Mouse (Mus musculus) heart, postnatal 0 days (tissue): ENCODE measurements at regions not wholly inside any gene's neighbourhood (a gene's known extent, or its start where the extent isn't known, plus 50 kb on each side); places are given as distances from the start of the nearest gene placed in this dataset.
A peak's percentile ranks its signal among the peaks of the same experiment; 100 is the strongest.

Source experiments
- ATAC-seq: fragments of 200-750 bp; cut with Nextera tagmentation; 2 replicates; pipeline ENCODE4 v1.8.0; 2017; ENCODE audit warnings: low read depth, moderate number of reproducible peaks, moderate library complexity; ENCODE audit not compliant: insufficient read depth
- DNase-seq: peaks from one replicate; pipeline ENCODE4 v3.0.0-alpha.2; 2016; ENCODE audit warnings: low spot score
- H3K27ac ChIP-seq: fragments of 300-500 bp; sonication (generic); 2 replicates; pipeline ENCODE4 v1.5.1; 2014; ENCODE audit warnings: low read depth, mild to moderate bottlenecking
- H3K27me3 ChIP-seq: fragments of 300-500 bp; sonication (generic); 2 replicates; pipeline ENCODE4 v1.6.1; 2014; ENCODE audit warnings: low read length, mixed read lengths; ENCODE audit not compliant: control insufficient read depth, insufficient read depth
- H3K36me3 ChIP-seq: fragments of 300-500 bp; sonication (generic); replicated peaks from 2 replicates; pipeline ENCODE4 v1.6.1; 2014; ENCODE audit warnings: low read length, mixed read lengths; ENCODE audit not compliant: control insufficient read depth, insufficient read depth
- H3K4me1 ChIP-seq: fragments of 300-500 bp; sonication (generic); 2 replicates; pipeline ENCODE4 v1.6.1; 2014; ENCODE audit warnings: antibody characterized with exemption; ENCODE audit not compliant: control insufficient read depth, insufficient read depth
- H3K4me2 ChIP-seq: fragments of 300-500 bp; sonication (generic); 2 replicates; pipeline ENCODE4 v1.6.1; 2014; ENCODE audit warnings: low read depth, mild to moderate bottlenecking, low read length, moderate library complexity
- H3K4me3 ChIP-seq: fragments of 300-500 bp; sonication (generic); 2 replicates; pipeline ENCODE4 v1.5.1; 2014; ENCODE audit warnings: low read depth, low read length
- H3K9ac ChIP-seq: fragments of 300-500 bp; sonication (generic); replicated peaks from 2 replicates; pipeline ENCODE4 v1.6.1; 2014; ENCODE audit warnings: low read depth, low read length, mixed read lengths
- H3K9me3 ChIP-seq: fragments of 300-500 bp; sonication (generic); replicated peaks from 2 replicates; pipeline ENCODE4 v1.6.1; 2016; ENCODE audit warnings: low read length; ENCODE audit not compliant: control insufficient read depth
- CTCF ChIP-seq: IDR thresholded peaks from 2 replicates; pipeline ENCODE4 v1.5.1; 2016; ENCODE audit warnings: antibody characterized with exemption, control low read depth, low read depth
- EP300 ChIP-seq: IDR thresholded peaks from 2 replicates; pipeline ENCODE4 v1.6.1; 2016; ENCODE audit warnings: antibody characterized with exemption, low read depth
- WGBS: fragments of 180-500 bp; shearing (Covaris S2); extraction: QIAGEN DNeasy Blood & Tissue Kit; methylation state at CpG from one replicate; pipeline ENCODE4 v1.1.7; 2014; 5-methylcytosine and 5-hydroxymethylcytosine counted together

- no peaks in the 10 kb centered on the region for H3K9me3 ChIP-seq
- no peak overlapping the region for H3K27ac ChIP-seq
- H3K4me2 ChIP-seq: no peak overlapping the region
- 68% methylated on average over 2 of the region's 2 CpGs for WGBS
- H3K4me1 ChIP-seq: no peaks in the 10 kb centered on the region
- no peak overlapping the region for H3K4me3 ChIP-seq
- H3K27me3 ChIP-seq: no peaks in the 10 kb centered on the region
- no peak for ATAC-seq
- no peak overlapping the region for H3K9ac ChIP-seq
- DNase-seq: no peak
- H3K36me3 ChIP-seq: no peaks in the 10 kb centered on the region
- TF ChIP-seq CTCF: no peak
- TF ChIP-seq EP300: no peak
Measured at GRCm38 (mm10) chr15:65646470-65646869, 631.8 kb upstream of the Gm21961 start.

- Histone ChIP-seq H3K36me3 (no peaks in the 10 kb centered on the region), H3K9ac (no peak overlapping the region)
- WGBS: 68% methylated on average over 2 of the region's 2 CpGs
Measured at GRCm38 (mm10) chr15:65639484-65639883, 624.8 kb upstream of the Gm21961 start.

DNA sequence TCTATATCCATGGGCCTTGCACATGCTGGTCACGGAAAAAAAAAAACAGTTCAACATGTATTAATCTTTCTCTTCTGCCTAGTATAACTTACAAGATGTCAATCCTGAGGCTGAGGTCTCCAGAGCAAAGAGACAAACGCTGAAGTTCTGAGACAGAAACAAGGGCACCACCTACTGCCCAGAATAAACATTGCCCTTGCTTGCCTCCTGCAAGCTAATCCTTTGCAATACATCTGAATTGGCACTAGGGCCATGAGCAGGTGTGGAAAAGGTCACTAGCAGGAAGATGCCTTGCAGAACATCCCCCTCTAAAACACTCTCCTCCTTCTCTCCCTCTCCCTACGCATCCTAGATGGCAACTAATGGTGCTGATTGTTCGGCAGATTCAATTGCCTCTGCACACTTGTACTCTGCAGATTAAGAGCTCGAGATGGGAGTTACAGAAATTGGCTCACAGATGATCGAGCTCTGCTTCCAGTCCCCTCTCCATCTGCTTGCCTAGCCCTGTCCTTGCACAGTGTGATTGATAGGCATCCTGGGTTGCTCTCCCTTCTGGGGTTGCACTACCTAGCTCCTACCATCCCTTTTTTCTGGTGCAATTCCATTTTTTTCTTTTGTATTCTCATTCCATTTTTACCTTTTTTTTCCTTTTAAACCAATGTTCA is 622.9 kb upstream of the Gm21961 start:
- Histone ChIP-seq H3K4me3 (no peak overlapping the region), H3K27me3 (no peaks in the 10 kb centered on the region), H3K36me3 (no peaks in the 10 kb centered on the region), H3K4me1 (no peaks in the 10 kb centered on the region), H3K9ac (no peak overlapping the region), H3K9me3 (no peaks in the 10 kb centered on the region), H3K27ac (no peak overlapping the region), H3K4me2 (no peak overlapping the region)
- 39% methylated on average over 6 of the region's 6 CpGs for WGBS
- DNase-seq (peak; percentile 63), ATAC-seq (peak; percentile 49)
- no peak for TF ChIP-seq EP300
- peak; percentile 71 for TF ChIP-seq CTCF

More at GRCm38 (mm10) chr15:65639484-65639883, 624.8 kb upstream of the Gm21961 start:
- Histone ChIP-seq H3K4me3 (no peak overlapping the region), H3K27ac (no peak overlapping the region), H3K27me3 (no peaks in the 10 kb centered on the region), H3K9me3 (no peaks in the 10 kb centered on the region), H3K4me1 (no peaks in the 10 kb centered on the region), H3K4me2 (no peak overlapping the region)
- no peak for TF ChIP-seq EP300
- TF ChIP-seq CTCF: no peak
- ATAC-seq (no peak), DNase-seq (no peak)

- DNase-seq: no peak
- no peak for TF ChIP-seq EP300
- no peak for TF ChIP-seq CTCF
- no peak for ATAC-seq
- Histone ChIP-seq H3K4me2 (no peak overlapping the region), H3K36me3 (no peaks in the 10 kb centered on the region), H3K4me3 (no peak overlapping the region), H3K4me1 (no peaks in the 10 kb centered on the region), H3K27ac (no peak overlapping the region), H3K27me3 (no peaks in the 10 kb centered on the region), H3K9me3 (no peaks in the 10 kb centered on the region), H3K9ac (no peak overlapping the region)
- WGBS: 67% methylated on average over 5 of the region's 5 CpGs
Measured at GRCm38 (mm10) chr15:65632440-65632839, 617.7 kb upstream of the Gm21961 start.

- H3K36me3 ChIP-seq: no peaks in the 10 kb centered on the region
- WGBS: 45% methylated on average over 1 of the region's 1 CpGs
- H3K4me2 ChIP-seq: no peak overlapping the region
- H3K9me3 ChIP-seq: no peaks in the 10 kb centered on the region
- no peak overlapping the region for H3K4me3 ChIP-seq
- H3K27ac ChIP-seq: no peak overlapping the region
- no peak for TF ChIP-seq CTCF
- no peak for TF ChIP-seq EP300
- no peak overlapping the region for H3K9ac ChIP-seq
- no peak for ATAC-seq
- no peaks in the 10 kb centered on the region for H3K27me3 ChIP-seq
- DNase-seq: no peak
- no peaks in the 10 kb centered on the region for H3K4me1 ChIP-seq
Measured at GRCm38 (mm10) chr15:65630476-65630875, 615.8 kb upstream of the Gm21961 start.
